Mouse (Mus musculus): ENCODE measurements around the gene Mllt3.

Gene Mllt3

DNA sequence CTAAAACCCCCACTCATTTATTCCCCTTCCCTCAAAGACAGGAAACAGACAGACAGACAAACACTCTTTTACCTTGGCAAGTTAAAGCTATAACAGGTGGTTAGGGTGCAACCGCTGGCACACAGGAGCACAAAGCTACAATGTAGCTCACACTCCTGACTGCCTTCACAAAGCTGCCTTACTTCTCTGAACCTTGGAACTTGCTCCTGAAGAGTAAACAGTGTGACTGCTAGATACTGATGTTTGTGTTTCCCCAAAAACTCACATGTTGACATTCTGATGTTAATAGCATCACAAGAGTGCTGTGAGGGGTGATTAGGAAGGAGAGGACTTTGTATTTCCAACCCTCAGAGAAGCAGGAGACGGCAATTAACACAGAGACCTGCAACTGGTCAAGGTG lies 151.6 kb downstream of the Mllt3 start:
- DNase-seq (ENCODE audit: low spot score in 2 of 2): no peak

DNA sequence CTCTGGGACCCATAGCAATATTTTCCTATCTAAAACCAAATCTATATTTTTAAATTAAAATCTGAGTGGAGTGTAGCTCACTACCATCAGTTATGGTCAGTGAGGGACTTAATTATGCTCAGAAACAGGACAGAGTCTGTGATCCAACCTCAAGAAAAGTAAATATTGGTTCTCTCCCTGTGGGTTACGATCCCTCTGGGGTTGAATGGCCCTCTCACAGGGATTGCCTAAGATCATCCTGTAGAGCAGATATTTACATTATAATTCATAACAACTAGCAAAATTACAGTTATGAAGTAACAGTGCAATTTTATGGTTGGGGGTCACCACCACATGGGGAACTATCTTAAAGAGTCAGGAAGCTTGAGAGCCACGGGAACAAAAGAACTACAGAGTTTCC lies 152.9 kb downstream of the Mllt3 start:
- no peak for DNase-seq (ENCODE audit: low spot score in 2 of 2)

DNA sequence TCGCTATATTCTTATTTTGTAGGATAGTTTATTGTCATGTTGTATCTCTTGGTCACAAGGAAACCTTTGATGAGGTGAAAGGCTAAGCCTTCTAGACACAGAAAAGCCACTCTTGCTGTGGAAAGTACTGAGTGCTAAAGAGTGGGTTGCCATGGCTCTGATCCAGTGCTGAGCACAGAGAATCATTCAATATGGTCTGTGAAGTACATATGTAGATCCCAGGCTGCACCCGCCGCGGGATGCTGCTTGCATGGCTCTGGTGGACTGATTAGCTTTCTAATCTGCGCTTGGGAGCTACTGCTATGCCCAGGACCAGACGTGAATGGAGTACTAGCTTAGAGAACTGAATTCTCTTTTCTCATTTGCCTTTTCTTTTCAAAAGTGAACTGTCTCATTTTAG lies 154.5 kb downstream of the Mllt3 start:
- DNase-seq (ENCODE audit: low spot score in 2 of 2): no peak

DNA sequence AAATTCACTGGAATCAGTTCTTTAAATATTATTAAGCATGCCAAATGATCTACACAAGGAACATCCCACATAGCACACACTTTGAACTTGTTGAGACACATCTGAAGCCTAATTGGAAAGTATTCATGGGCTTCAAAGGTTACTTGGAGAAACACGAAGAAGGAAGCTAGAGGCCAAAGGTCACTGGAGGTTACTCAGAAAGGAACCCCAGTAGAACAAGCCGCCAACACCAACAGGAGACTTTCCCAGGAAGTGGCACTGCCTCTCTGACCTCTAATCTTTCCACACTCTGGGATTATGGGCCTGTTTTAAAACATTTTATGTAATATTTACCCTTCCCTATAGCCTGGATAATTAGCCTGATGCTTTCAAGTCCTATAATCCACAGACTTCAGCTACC lies 162.6 kb downstream of the Mllt3 start:
- no peak for DNase-seq (ENCODE audit: low spot score in 2 of 2)

DNA sequence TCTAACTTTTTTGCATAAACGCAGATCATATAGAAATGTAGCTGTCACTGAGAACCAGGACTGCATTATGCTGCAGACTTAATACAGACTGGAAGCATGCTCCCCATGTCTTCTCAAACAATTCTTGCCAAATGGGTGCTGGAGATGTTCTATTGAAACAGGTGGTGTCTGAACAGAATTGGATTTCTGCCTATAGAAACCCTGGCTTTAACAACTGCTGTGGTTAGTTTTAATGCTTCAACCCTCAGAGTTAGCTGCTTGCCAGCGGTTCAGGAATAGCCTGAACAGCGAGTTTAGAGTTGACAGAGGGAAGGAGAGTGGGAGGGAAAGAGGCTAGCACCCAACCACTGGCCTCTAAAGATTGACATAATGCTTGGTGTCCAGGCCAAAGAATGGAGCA lies 166.6 kb downstream of the Mllt3 start:
- peak in 1 of 2 experiments; percentile 55 for DNase-seq (ENCODE audit: low spot score in 2 of 2)

DNA sequence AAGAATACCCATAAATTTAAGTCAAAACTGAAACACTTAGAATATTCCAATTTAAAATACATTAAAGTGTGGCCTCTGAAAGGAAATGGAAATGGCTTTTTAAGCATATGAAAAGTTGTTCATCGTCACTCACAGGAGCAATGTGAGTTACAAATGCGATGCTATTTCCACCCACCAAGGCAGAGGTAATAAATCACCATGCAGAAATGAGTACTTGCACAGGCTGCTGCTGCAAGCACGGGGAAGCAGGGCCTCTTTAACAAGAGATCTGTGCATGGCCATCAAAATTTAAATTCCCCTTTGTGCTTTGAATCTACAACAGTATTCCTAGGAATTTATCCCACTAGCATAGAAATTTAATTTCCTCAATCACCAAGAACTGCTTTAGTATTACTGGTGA lies 167.3 kb downstream of the Mllt3 start:
- DNase-seq (ENCODE audit: low spot score in 2 of 2): no peak

DNA sequence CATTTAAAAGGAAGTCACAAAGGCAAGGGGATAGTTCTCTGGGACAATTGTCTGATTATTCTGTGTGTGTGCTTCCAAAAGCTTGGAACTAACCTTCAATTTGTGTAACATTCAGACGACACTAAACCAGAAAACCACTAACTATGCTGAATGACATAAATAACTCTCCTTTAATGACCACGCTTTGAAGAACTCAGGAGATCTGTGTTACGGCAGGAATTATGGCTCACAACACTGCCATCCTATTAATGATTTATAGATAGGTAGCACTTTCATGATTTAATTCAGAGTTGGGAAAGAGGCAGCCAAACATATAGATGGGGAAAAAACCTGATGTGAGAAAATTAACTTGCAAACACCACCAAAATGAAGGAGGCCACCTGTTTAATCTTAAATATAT lies 168.1 kb downstream of the Mllt3 start:
- DNase-seq (ENCODE audit: low spot score in 2 of 2): no peak

DNA sequence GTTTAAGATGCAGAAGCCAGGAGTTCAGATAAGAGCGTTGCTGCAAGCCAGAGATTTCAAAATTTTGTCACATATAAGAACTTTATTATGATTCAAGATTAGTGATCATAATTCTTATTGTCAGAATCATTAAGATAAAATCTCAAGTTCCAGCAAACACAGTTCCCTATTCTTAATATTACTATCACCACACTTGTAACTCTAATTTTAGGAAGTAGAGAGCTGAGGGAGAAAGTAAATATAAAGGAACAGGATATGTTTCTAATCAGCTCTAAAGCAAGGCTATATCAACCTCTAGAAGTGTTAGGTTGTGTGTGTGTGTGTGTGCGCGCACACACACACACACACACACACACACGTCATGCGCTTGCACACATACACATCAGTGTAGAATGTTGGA lies 170.0 kb downstream of the Mllt3 start:
- no peak for DNase-seq (ENCODE audit: low spot score in 2 of 2)

DNA sequence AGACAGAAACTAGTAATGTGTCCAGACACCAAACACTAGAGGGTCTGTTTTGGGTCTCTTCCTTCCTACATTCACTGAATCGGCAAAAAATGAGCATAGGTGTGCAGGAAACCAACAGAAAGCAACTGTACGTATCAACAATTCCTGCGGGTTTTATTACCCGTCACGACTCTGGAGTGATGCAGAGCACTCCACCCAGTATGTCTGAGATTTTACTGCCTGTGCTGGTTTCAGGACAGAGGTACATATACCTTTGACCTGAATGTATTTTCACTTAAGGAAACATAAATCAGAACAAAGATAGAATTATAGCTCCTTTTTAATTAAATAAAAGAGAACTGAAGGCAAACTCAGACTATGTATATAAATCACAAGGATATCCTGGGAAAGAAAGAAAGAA lies 172.4 kb downstream of the Mllt3 start:
- no peak for DNase-seq (ENCODE audit: low spot score in 2 of 2)

DNA sequence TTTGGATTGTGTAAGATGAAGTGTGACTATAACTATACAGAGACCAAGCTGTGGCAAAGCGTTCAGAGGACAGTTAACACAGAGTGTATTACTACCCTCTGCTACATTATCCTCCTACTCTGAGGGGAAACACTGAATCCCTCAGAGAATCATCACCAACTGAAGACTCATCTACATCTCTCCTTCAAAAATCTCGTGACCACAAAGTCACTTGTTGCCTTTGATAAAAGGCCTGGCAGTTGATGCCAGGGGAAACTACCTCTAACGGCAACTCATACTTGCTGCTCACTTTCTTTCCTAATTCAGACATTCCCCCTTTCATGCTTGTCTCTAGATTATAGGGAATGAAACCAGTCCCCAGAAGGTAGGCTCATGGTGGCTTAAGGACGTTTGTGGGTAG lies 174.0 kb downstream of the Mllt3 start:
- no peak for DNase-seq (ENCODE audit: low spot score in 2 of 2)

DNA sequence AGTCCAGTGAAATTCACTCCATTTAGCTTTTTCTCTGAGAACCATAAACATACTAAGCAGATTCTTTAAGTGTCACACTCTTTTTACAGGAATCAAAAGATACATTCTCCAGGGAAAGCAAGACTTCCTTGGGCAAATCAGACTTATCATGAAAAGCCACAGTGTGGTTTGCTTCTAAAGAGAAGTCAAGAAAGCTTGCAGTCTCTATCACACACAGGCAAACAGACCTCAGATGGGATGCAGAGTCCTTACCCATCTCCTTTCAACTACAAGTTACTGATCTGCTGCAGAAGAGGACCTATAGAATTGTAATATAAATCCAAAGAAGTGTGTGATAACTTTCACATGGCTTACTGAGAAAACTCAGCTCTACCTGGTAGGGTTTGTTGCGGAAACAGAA lies 175.2 kb downstream of the Mllt3 start:
- DNase-seq (ENCODE audit: low spot score in 2 of 2): no peak

DNA sequence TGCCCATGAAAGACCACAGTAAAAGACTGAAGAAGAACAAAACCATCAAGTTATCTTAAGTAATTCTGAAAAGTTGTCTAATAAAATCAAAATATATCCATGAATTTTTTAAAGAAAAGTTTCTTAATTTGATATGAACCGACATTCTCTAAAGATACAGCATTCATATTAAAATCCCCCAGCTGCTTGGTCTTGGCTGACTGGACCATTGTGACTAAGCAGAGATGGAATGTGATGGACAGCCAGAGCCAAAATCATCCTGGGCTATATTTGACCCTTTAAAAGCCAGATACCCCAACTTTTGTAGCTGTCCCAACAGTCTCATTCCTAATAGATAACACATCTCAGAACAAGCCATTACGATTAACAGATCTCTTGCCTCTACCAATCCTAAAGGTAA lies 180.7 kb downstream of the Mllt3 start:
- DNase-seq (ENCODE audit: low spot score in 2 of 2): no peak

DNA sequence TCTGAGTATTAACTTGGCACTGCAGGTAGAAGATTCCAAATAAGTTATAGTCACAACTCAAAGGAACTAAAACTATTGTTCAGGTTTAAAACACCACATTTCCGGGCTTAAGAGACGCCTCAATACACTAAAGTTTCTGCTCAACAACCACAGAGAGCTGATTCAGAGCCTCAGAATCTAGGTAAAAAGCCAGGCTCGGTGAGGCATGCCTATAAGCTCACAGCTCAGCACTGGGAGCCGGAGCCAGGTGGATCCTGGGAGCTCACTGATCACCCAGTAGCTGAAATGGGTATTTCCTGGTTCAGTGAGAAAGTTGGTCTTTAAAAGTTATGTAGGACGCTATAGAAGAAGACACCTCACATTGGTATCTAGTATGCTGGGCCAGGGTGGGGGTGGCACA lies 183.1 kb downstream of the Mllt3 start:
- DNase-seq (ENCODE audit: low spot score in 2 of 2): no peak

DNA sequence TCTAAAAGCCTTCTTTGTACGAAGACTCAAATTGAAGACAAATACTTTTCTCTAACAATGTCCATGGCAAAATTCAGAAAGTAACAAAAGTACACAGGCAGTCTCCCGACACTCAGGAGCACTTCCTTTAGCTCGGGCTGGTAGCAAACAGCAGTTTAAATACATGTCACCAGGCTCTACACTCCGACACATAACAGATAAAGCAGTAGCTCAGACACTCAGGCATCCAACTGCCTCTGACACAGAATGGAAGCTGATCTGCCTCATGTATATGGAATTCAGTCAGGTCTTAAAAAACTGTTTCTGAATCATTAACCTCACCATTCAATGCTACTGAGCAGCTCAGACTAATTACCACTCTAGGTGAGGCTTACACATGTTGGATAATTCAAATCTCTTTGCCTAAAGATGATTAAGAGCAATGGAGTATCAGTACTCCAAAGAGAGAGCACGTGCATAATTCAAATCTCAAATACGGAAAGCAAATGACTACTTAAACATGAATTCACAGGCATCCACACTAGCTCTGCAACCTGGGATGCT lies 188.4 kb downstream of the Mllt3 start:
- no peak for DNase-seq (ENCODE audit: low spot score in 2 of 2)

DNA sequence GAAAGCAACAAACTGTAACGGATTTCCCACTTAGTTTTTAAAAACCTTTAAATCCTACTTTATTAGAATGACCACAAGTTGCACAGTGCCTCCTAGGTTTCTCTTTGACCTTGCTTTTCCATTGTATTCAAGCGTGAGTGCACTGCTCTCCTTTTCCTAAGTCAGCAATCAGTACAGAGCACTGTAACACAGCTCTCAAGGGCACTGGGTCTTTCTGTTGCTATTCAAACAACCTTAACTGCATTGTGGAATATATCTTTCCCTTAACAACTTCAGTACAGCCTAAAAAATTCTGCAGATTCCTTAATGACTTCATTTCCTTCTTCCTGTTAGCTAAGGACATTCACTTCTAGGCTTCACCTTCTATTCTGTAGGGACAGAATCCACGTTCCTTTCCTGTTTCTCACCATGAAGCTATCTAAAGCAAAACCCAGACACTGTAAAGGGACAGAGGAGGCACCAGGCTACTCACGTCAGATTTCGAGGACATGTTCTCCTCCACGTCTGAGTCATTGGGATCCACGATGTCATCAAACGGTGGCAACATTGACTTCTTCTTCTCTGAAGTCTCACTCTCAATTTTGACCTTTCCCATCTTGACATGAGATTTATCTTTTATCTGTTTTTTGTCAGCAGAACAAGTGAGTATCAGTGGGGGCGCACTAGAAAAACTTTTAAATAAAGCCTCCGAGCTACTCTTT lies 192.8 kb downstream of the Mllt3 start:
- no peak for DNase-seq (ENCODE audit: low spot score in 2 of 2)

DNA sequence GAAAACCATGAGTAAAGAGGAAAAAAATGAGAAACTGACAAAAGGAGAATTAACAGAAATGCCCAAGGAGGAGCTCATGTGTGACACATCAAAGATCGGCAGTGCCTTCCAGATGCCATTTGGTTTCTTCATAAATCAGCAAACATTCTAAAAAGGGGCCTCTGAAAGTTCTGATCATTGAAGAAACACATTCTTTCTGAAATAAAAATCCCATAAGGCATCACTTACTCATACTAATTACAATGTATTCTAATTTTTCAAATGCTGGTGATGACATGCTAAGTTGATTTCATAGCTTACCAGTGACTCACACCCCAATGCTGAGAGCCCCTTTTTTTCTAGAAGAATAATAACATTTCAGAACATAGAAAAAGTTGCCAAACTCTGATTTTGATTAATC lies 194.4 kb downstream of the Mllt3 start:
- no peak for DNase-seq (ENCODE audit: low spot score in 2 of 2)

DNA sequence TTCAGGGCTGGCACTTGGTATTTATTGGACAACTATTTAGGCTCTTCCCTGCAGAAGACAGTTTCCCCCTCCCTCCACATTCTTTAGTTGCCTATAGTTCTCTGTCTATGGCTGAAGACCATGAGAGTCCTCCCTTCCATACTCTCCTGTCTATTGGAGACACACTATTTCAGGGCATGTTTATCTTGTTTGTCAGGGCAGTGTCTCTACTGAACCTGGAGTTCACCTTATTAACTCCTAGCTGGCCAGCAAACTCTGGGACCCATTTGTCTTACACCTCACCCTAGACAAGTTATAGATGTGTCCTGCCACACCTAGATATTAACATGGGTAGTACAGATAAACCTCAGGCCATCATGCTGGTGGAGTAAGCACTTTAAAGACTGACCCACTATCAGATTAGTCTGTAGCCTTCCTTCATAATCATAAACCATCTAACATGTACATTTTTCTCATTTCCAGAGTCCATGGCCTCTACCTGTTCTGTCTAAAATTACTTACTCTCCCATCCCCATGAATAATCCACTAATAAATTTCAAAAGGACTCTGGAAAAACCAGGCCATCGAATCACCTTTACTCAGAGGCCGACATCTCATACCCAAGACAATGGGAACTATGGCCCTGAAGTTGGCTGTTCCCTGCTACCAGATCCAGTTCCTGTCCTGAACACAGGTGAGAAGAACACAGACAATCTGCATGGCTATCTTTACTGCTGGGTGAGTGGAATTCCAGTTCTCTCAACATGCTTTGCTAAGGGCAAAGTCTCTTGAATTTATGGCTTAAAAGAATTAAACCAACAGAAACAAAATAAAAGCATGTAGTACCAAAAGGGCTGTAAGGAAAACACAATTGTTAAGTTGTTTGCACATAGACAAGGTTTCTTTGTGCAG lies 195.4 kb downstream of the Mllt3 start:
- DNase-seq (ENCODE audit: low spot score in 2 of 2): no peak

DNA sequence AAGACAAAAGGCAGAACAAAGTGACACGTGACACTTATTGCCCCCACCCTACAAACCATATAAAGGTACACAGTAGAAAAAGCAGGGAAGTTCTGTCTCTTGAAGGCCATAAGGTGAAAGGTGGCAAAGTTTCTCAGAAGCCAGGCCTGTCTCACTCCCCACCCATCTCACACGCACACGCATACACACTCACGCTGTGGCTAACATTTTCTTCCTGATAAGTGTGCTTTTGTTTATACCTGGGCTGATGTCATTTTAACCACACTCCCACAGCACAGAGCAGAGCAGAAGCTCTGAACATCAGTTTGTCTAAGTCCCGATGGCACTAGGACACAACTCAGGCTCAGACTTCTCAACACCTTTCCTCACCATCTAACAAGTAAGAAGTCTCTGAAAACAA lies 196.9 kb downstream of the Mllt3 start:
- DNase-seq (ENCODE audit: low spot score in 2 of 2): no peak

DNA sequence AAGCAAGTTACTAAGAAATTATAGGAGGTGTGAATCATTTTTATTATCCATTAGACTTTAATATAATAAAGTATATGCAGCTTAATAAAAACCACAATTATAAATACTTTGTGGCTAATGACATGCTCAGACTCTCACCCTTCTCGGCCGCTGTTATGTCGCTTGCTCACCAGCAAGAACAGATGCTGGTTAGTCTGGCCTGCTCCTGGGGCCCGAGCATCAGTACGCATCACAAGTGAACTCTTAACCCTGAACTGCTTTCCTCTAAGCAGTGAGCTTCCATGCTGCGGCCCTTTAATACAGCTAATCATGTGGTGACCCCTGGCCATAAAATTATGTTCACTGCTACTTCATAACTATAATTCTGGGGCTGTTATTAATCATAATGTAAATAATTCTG lies 198.0 kb downstream of the Mllt3 start:
- DNase-seq (ENCODE audit: low spot score in 2 of 2): no peak

DNA sequence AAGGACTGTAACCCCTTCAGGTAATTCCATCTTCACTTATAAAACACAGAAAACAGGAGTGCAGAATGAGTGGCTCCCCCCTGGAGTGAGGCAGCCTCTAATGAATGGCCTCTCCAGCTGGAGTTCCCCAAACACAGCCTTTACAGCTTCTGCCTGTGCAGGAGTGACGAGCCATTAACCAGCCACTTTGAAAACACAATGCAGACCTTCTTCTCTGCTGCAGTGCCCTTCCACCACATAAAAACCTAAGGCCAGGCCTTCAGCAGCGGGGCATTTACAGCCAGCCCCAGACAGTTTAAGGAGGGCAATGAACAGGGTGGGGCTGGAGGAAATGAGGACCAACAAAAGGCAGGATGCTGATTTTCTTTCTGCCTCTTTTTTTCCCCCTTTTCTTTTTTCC lies 198.9 kb downstream of the Mllt3 start:
- DNase-seq (ENCODE audit: low spot score in 2 of 2): no peak

DNA sequence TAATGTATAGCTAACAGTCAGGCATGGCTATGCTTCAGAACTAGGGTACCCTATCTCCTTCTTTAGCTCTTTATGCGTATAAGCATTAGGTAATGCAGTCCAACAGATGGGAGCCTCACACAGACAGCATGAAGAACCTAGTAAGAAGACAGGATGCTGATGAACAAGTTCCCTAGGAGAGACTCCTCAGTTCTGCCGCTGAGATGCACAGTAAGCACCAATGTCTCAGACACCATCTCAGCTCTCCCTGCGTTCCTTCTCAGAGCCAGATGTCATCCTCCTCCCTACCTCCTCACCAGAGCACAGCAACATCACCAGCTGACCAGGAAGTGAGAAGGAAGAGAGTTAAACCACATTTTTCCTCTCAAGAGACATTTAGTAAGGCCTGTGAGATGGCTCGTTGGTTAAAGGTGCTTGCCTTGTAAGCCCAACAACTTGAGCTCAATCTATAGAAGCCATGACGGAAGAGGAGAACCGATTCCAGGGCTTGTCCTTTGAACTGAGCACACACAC lies 202.3 kb downstream of the Mllt3 start:
- peak in 1 of 2 experiments; percentile 18 for DNase-seq (ENCODE audit: low spot score in 2 of 2)

DNA sequence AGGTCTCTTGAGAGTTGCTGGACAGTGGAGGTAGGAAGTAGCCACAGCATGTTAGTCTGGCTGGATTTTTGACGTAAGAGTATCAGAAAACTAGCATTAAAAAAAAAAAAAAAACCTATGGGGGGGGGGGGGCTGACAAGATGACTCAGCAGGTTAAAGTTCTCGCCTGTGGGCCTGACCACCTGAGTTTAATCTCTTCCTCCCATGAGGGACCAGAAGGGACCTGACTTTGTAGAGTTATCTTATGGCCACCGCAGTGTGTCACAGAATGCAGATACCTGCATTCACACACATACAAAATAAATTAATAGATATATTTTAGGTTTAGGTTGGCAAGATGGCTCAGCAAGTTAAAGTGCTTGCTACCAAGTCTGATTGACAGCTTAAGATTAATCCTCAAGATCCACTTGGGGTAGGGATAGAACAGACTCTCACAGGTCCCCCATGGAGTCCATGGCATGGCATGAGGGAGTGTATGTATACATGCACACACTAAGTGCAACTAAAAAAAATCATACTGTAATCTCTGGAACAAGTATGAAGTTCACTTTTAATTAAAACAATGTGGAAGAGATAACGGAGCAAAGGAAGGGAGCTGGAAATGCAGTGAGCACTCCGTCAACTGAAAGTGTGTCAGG lies 203.6 kb downstream of the Mllt3 start:
- no peak for DNase-seq (ENCODE audit: low spot score in 2 of 2)
